Mouse (Mus musculus) thymus, adult 2 months (tissue): ENCODE measurements at regions not wholly inside any gene's neighbourhood (a gene's known extent, or its start where the extent isn't known, plus 50 kb on each side); places are given as distances from the start of the nearest gene placed in this dataset.

Source experiments
- CTCF ChIP-seq: fragments of 200-500 bp; IDR thresholded peaks from 2 replicates; pipeline ENCODE4 v1.5.1; 2012; ENCODE audit warnings: mild to moderate bottlenecking, control low read depth, low read length, moderate library complexity, borderline replicate concordance; ENCODE audit not compliant: control insufficient read depth, poor library complexity, insufficient read depth; ENCODE audit errors: extremely low read depth
- POLR2A ChIP-seq: fragments of 200-500 bp; IDR thresholded peaks from 2 replicates; pipeline ENCODE4 v1.6.1; 2012; ENCODE audit warnings: mild to moderate bottlenecking, low read length, control low read depth, moderate library complexity; ENCODE audit not compliant: control insufficient read depth, poor library complexity, insufficient read depth; ENCODE audit errors: extremely low read depth

DNA sequence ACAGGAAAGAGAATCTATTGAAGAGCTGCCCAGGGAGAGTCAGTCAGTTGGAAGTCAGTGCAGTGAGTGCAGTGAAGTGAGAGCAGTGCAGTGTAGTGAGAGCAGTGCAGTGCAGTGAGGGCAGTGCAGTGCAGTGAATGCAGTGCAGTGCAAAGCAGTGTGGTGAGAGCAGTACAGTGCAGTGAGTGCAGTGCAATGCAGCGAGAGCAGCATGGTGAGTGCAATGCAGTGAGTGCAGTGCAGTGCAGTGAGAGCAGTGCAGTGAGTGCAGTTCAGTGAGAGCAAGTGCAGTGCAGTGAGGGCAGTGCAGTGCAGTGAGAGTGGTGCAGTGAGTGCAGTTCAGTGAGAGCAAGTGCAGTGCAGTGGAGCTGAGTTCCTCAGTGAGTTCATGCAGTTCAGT lies 288.2 kb downstream of the Adra2a start:
- TF ChIP-seq POLR2A (no peak), CTCF (no peak)
